Mouse (Mus musculus): ENCODE measurements around the gene Atg101. TPM values are rescaled to one million over a fixed set of nuclear protein-coding genes. Genes with fewer than 3 reads are reported as not detected.

Gene Atg101
- polyA plus RNA-seq, 1 experiment = 37.6 TPM

- H3K4me1 ChIP-seq (ENCODE audit: control insufficient read depth, insufficient read depth, low read length) = peaks cover 10% of the 10 kb centered on the region
- peak overlapping the region; percentile 76 for H3K4me3 ChIP-seq (ENCODE audit: low read depth, low read length)
- H3K27ac ChIP-seq (ENCODE audit: insufficient read depth, low read length) = peak overlapping the region; percentile 50; the same call in 1 of the 2 replicates
- H3K9ac ChIP-seq (ENCODE audit: low read depth, poor library complexity, severe bottlenecking) = peak overlapping the region; percentile 62
- TF ChIP-seq CTCF (IDR thresholded peaks at IDR 0.05; ENCODE audit: low read depth, low read length) = peak; percentile 52
- no peak for TF ChIP-seq POLR2A (IDR thresholded peaks at IDR 0.05; ENCODE audit: insufficient read depth, low read length)
- no peaks in the 10 kb centered on the region for H3K27me3 ChIP-seq (ENCODE audit: control insufficient read depth, insufficient read depth, low read length, poor library complexity, severe bottlenecking)
- no peaks in the 10 kb centered on the region for H3K9me3 ChIP-seq (replicated peaks; ENCODE audit: control insufficient read depth, insufficient read depth, low read length, poor library complexity, severe bottlenecking)
- peaks cover 11% of the 10 kb centered on the region; the same call in 1 of the 2 replicates for H3K36me3 ChIP-seq (ENCODE audit: control insufficient read depth, insufficient read depth, low read length, poor library complexity, severe bottlenecking)
Observed at GRCm38 (mm10) chr15:101283183-101283910, 725 bp upstream of the Atg101 start.

GRCm38 (mm10) chr15:101286129-101286770, 2.2 kb downstream of the Atg101 start:
- TF ChIP-seq POLR2A (IDR thresholded peaks at IDR 0.05; ENCODE audit: insufficient read depth, low read length) (no peak), CTCF (IDR thresholded peaks at IDR 0.05; ENCODE audit: low read depth, low read length) (peak; percentile 80)
- no peak overlapping the region for H3K9ac ChIP-seq (ENCODE audit: low read depth, poor library complexity, severe bottlenecking)

GRCm38 (mm10) chr15:101287361-101287760, 3.3 kb downstream of the Atg101 start:
- no peaks in the 10 kb centered on the region for H3K27me3 ChIP-seq (ENCODE audit: control insufficient read depth, insufficient read depth, low read length, poor library complexity, severe bottlenecking)
- H3K9me3 ChIP-seq (replicated peaks; ENCODE audit: control insufficient read depth, insufficient read depth, low read length, poor library complexity, severe bottlenecking) = no peaks in the 10 kb centered on the region
- TF ChIP-seq POLR2A (IDR thresholded peaks at IDR 0.05; ENCODE audit: insufficient read depth, low read length) = no peak
- no peak for TF ChIP-seq EP300 (IDR thresholded peaks at IDR 0.05; ENCODE audit: insufficient read depth, low read depth, low read length)
- TF ChIP-seq CTCF (IDR thresholded peaks at IDR 0.05; ENCODE audit: low read depth, low read length) = no peak
- peaks cover 26% of the 10 kb centered on the region for H3K36me3 ChIP-seq (ENCODE audit: control insufficient read depth, insufficient read depth, low read length, poor library complexity, severe bottlenecking)
- H3K9ac ChIP-seq (ENCODE audit: low read depth, poor library complexity, severe bottlenecking) = no peak overlapping the region
- H3K4me3 ChIP-seq (ENCODE audit: low read depth, low read length) = no peak overlapping the region
- no peak overlapping the region for H3K27ac ChIP-seq (ENCODE audit: insufficient read depth, low read length)
- no peaks in the 10 kb centered on the region for H3K4me1 ChIP-seq (ENCODE audit: control insufficient read depth, insufficient read depth, low read length)

More at GRCm38 (mm10) chr15:101286129-101286770, 2.2 kb downstream of the Atg101 start:
- Histone ChIP-seq H3K4me1 (ENCODE audit: control insufficient read depth, insufficient read depth, low read length) (no peaks in the 10 kb centered on the region), H3K9me3 (replicated peaks; ENCODE audit: control insufficient read depth, insufficient read depth, low read length, poor library complexity, severe bottlenecking) (no peaks in the 10 kb centered on the region), H3K36me3 (ENCODE audit: control insufficient read depth, insufficient read depth, low read length, poor library complexity, severe bottlenecking) (peaks cover 26% of the 10 kb centered on the region), H3K27me3 (ENCODE audit: control insufficient read depth, insufficient read depth, low read length, poor library complexity, severe bottlenecking) (no peaks in the 10 kb centered on the region), H3K27ac (ENCODE audit: insufficient read depth, low read length) (no peak overlapping the region), H3K4me3 (ENCODE audit: low read depth, low read length) (no peak overlapping the region)

GRCm38 (mm10) chr15:101290354-101290753, 6.3 kb downstream of the Atg101 start:
- H3K27ac ChIP-seq (ENCODE audit: insufficient read depth, low read length) = no peak overlapping the region
- H3K27me3 ChIP-seq (ENCODE audit: control insufficient read depth, insufficient read depth, low read length, poor library complexity, severe bottlenecking) = no peaks in the 10 kb centered on the region
- no peaks in the 10 kb centered on the region for H3K9me3 ChIP-seq (replicated peaks; ENCODE audit: control insufficient read depth, insufficient read depth, low read length, poor library complexity, severe bottlenecking)
- peaks cover 26% of the 10 kb centered on the region for H3K36me3 ChIP-seq (ENCODE audit: control insufficient read depth, insufficient read depth, low read length, poor library complexity, severe bottlenecking)
- no peak overlapping the region for H3K4me3 ChIP-seq (ENCODE audit: low read depth, low read length)
- no peak overlapping the region for H3K9ac ChIP-seq (ENCODE audit: low read depth, poor library complexity, severe bottlenecking)
- H3K4me1 ChIP-seq (ENCODE audit: control insufficient read depth, insufficient read depth, low read length) = no peaks in the 10 kb centered on the region
- TF ChIP-seq EP300 (IDR thresholded peaks at IDR 0.05; ENCODE audit: insufficient read depth, low read depth, low read length) (no peak), CTCF (IDR thresholded peaks at IDR 0.05; ENCODE audit: low read depth, low read length) (no peak), POLR2A (IDR thresholded peaks at IDR 0.05; ENCODE audit: insufficient read depth, low read length) (no peak)

- Histone ChIP-seq H3K27me3 (ENCODE audit: control insufficient read depth, insufficient read depth, low read length, poor library complexity, severe bottlenecking) (no peaks in the 10 kb centered on the region), H3K36me3 (ENCODE audit: control insufficient read depth, insufficient read depth, low read length, poor library complexity, severe bottlenecking) (peaks cover 24% of the 10 kb centered on the region), H3K9ac (ENCODE audit: low read depth, poor library complexity, severe bottlenecking) (no peak overlapping the region), H3K4me3 (ENCODE audit: low read depth, low read length) (no peak overlapping the region), H3K9me3 (replicated peaks; ENCODE audit: control insufficient read depth, insufficient read depth, low read length, poor library complexity, severe bottlenecking) (no peaks in the 10 kb centered on the region), H3K27ac (ENCODE audit: insufficient read depth, low read length) (no peak overlapping the region), H3K4me1 (ENCODE audit: control insufficient read depth, insufficient read depth, low read length) (no peaks in the 10 kb centered on the region)
- no peak for TF ChIP-seq CTCF (IDR thresholded peaks at IDR 0.05; ENCODE audit: low read depth, low read length)
- no peak for TF ChIP-seq POLR2A (IDR thresholded peaks at IDR 0.05; ENCODE audit: insufficient read depth, low read length)
Observed at GRCm38 (mm10) chr15:101292012-101292411, 7.9 kb downstream of the Atg101 start.

GRCm38 (mm10) chr15:101293025-101293621, 9.1 kb downstream of the Atg101 start, which contains the start of gene 6030408B16Rik:
6030408B16Rik (plus strand) TSS chr15:101293212.
- Histone ChIP-seq H3K9me3 (replicated peaks; ENCODE audit: control insufficient read depth, insufficient read depth, low read length, poor library complexity, severe bottlenecking) (no peaks in the 10 kb centered on the region), H3K4me3 (ENCODE audit: low read depth, low read length) (no peak within 1 kb of the TSS), H3K4me1 (ENCODE audit: control insufficient read depth, insufficient read depth, low read length) (no peaks in the 10 kb centered on the region), H3K9ac (ENCODE audit: low read depth, poor library complexity, severe bottlenecking) (no peak within 1 kb of the TSS), H3K36me3 (ENCODE audit: control insufficient read depth, insufficient read depth, low read length, poor library complexity, severe bottlenecking) (peaks cover 17% of the 10 kb centered on the region), H3K27ac (ENCODE audit: insufficient read depth, low read length) (no peak within 1 kb of the TSS), H3K27me3 (ENCODE audit: control insufficient read depth, insufficient read depth, low read length, poor library complexity, severe bottlenecking) (no peaks in the 10 kb centered on the region)
- TF ChIP-seq EP300 (IDR thresholded peaks at IDR 0.05; ENCODE audit: insufficient read depth, low read depth, low read length) (no peak), CTCF (IDR thresholded peaks at IDR 0.05; ENCODE audit: low read depth, low read length) (no peak), POLR2A (IDR thresholded peaks at IDR 0.05; ENCODE audit: insufficient read depth, low read length) (no peak)

Data from ES-Bruce4 (cell line).